Mouse (Mus musculus): Measurements from ENCODE around the gene Atp5d. TPM values are rescaled to one million over a fixed set of nuclear protein-coding genes. Genes with fewer than 3 reads are reported as not detected.

The Atp5d gene
- total RNA-seq, 2 experiments from 2014 or later, result 966 to 1,003 TPM

GRCm38 (mm10) chr10:80141786-80142529 is 3.5 kb downstream of the Atp5d start:
- DNase-seq, result peak; percentile 95

DNA sequence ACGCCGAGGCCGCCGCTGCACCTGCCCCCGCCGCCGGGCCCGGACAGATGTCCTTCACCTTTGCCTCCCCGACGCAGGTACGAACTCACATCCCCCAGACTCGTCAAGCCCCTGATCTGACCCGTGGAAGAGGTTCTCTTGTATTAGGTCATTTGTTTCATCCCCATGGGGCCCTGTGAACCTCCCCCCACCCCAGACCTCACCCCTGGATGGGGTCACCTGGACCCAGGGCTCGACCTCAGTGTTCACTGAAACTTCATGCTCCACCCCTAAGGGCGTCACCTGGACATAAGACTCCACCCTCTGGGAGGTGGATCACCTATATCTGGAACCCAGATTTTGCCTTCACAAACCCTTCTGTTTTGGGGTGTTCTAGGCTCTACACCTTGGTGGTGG is 4.1 kb downstream of the Atp5d start:
- DNase-seq, result no peak

DNA sequence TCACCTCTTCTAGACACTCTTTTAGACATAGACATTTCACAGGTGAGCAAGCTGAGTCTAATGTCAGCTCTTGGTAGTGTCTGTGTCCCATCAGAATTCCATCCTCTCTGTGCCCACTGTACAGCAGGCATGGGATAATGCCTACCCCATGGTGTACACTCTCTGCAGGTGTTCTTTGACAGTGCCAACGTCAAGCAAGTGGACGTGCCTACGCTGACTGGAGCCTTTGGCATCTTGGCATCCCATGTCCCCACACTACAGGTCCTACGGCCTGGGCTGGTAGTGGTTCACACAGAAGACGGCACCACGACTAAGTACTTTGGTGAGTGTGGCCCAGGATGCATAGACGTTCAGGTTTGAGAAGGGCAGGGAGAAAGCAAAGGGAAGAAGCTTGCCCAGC is 5.2 kb downstream of the Atp5d start:
- no peak for DNase-seq

DNA sequence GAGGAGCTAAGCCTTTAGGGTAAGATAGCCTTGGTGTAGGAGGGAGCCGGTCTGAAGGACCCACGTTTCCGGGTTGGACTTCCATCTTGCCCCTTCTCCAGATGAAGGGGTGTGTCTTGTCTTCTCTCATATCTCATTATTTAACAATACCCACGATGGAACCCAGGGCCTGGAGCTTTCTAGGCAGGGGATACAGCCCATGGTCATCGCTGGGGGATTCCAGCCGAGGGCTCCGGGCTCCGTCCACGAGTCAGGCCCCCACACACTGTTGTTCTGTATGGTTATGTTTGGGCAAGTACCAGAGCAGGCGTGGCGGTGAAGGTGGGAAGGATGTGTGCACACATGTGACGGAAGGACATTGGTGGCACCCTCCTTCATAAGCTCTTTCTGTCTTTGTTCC is 5.7 kb downstream of the Atp5d start:
- no peak for DNase-seq

DNA sequence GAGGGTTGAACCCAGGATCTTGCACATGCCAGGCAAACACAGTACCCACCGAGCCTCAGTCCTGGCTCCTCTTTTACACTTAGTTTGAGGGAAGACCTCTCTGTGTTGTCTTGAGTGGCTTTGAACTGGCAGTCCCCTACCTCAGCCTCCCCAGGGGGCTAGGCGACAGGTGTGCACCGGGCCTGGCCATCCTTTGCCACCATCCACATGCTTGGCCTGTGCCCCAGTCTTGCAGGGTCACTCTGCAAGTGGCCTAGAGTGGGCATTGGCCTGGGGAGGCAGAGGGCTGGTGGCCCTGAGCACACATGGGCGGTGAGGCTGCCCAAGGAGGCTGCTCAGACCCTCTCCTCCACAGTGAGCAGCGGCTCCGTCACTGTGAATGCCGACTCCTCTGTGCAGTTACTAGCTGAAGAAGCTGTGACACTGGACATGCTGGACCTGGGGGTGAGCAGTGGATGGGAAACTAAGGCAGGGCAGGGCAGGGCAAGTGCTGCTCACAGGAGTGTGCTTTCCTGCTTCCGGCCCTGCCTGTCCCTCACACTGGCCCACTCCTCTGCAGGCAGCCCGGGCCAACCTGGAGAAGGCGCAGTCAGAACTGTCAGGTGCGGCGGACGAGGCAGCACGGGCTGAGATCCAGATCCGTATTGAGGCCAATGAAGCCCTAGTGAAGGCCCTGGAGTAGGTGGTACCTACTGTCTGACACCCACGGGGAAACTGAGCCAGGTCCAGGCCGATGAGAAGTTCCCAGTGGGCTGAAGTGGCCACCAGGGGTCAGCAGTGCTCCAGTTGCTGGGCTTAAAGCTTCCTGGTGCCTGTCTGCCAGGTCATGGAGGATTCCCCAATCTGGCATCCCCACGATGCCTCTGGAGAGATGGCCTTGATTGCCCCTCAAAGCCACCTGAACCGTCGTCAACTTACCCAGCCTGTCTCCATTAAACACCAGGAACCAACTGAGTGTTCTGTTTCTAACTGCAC is 6.7 kb downstream of the Atp5d start:
- peak; percentile 86 for DNase-seq

DNA sequence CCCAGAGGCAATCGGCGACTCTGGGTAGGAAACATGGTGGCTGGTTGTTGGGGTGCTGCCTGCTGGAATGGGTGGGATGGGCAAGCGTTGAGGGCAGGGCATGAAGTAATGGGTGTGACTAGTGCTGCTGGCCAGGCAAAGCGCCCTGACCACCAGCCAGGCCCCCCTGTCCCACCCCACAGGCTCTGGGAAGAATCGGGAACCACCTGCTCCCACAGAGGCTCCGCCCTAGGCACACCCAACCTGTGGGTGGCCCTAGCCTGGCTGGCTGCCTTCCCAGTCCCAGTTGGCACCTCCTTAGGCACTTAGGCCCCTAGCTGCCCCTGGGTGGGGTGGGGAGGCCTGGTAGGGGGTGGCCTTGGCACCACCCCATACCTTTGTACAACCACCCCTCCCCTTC is 7.5 kb downstream of the Atp5d start:
- DNase-seq, result peak; percentile 77

DNA sequence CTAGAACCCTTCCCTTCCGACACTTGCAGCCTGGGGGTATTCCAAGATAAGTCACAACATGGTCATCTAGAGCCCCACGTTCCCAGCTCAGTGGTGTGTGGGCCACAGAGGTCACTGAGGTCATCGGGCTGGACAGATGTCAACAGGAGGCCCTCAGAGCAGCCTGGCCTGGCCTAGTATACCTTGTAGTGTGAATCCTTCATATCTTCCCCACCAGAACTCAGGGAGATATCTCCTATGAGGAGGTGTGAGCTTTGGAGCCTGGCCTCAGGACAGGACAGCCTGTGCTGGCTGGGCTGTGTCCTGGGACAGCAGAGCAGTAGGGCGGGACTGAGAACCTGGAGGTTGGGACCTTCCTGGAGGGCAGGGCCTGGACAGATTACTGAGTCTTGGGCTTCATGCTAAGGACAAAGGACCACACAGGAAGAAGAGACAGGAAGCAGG is 8.2 kb downstream of the Atp5d start:
- DNase-seq, result peak; percentile 56

GRCm38 (mm10) chr10:80147146-80147718 is 8.8 kb downstream of the Atp5d start:
- DNase-seq, result peak; percentile 45

- peak; percentile 91 for DNase-seq
Observed at GRCm38 (mm10) chr10:80147719-80148601, 9.5 kb downstream of the Atp5d start, which contains the start of gene Midn. TSS of gene Midn (plus strand) at chr10:80148272.

GRCm38 (mm10) chr10:80148610-80149290 is 10.3 kb downstream of the Atp5d start:
- peak; percentile 97 for DNase-seq

DNA sequence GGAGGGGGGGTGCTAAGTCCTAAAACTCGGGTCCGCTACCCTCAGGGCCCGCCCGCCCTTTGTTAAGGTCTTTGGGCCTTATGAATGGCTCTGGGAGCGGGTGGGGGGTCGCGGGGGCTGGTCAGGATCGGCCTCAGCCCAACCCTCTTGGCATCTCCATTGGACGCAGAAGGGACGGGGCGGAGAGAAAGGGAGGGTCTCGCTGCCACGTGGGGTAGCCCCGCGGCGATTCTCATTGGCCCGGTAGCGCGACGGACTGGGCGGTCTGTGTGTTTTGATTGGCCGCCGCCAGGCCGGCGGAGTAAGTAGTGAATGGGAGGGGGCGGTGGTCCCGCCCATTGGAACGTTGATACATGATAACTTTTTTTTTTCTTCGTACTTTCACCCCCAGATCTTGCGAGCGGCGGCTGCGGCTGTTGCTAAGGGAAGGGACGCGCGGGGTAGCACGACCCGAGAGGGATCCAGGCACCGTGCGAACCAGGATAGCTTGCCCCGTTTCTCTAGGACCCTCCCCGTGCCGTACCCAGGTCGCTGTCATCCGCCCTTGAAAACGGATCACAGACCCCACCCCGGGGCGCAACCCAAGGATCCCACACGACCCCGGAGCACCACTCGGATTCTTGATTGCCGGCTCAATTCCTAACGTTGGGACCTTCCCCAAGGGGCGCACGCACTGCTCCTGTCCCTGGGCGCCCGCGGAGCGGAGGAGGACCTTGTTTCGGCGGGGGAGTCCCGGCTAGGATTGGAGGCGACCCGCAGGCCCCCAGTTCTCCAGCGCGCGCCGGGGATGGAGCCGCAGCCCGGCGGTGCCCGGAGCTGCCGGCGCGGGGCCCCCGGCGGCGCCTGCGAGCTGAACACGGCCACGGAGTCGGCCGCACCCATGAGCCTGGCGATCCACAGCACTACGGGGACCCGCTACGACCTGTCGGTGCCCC is 11.1 kb downstream of the Atp5d start:
- peak; percentile 98 for DNase-seq

- peak; percentile 74 for DNase-seq
Observed at GRCm38 (mm10) chr10:80150226-80151210, 12.1 kb downstream of the Atp5d start.

DNA sequence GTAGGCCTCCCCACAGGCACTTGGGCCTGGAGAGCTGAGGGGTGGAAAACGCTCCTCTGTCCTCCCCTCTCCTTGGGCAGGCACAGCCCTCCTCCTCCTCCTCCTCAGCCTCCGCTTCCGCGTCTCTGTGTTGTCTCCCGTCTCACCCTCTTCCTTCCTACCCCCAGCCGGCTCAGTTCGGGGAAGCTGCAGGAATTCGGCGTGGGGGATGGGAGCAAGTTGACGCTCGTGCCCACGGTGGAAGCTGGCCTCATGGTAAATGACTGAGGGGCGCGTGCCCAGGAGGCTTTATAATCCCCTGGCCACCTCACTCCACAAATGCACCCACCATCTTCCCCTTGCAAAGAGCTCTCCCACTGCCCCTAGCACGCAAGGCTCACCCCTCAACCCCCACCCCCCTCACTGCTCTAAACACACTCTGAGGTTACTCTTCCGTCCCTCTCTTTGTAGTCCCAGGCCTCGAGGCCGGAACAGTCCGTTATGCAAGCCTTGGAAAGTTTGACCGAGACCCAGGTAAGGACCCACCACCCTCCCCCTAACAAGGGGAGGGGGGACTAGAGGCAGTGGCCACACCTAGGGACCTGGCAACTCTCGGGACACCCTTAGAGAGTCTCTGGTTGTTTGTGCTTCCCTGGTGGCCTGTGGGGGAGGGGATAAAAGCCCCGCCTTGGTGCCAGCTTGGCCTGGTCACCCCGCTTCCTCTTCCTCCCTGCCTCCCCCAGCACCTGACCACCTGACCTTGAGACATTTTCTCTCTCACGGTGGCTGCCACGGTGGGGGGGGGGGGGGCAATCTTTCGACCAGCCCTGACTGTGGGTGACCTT is 13.0 kb downstream of the Atp5d start:
- DNase-seq, result peak; percentile 81

GRCm38 (mm10) chr10:80152071-80152872 is 13.8 kb downstream of the Atp5d start:
- peak; percentile 69 for DNase-seq

- DNase-seq, result peak; percentile 76
Observed at GRCm38 (mm10) chr10:80152873-80153260, 14.4 kb downstream of the Atp5d start.

DNA sequence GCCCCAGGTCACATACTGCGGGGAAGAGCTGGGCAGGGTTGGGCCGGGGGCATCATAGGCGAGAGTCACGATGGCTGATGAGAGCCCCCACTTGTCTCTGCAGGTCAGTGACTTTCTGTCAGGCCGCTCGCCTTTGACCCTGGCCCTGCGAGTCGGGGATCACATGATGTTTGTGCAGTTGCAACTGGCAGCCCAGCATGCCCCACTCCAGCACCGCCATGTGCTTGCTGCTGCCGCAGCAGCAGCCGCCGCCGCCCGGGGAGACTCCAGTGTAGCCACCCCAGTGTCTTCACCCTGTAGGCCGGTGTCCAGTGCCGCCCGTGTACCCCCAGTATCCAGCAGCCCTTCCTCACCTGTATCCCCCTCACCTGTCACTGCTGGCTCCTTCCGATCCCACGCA is 15.3 kb downstream of the Atp5d start:
- DNase-seq, result no peak

DNA sequence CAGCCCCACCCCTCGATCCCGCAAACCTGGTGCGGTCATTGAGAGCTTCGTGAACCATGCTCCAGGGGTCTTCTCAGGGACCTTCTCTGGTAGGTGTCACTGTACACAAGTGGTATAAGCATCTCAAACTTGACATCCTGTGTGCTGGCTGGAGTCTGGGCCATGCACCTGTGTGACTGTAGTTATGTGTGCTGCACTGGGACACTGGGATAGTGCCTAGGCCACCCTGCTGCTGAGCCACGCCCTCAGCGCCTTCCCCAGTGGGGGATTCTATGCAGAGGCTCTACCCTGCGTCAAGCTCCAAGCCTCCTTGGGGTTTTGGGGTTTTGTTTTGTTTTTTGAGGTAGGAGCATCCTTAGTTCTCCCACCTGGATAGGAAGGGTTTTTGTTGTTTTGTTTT is 16.0 kb downstream of the Atp5d start:
- no peak for DNase-seq

Measured in heart, postnatal 4 days (tissue).